In the genomic region with DNA sequence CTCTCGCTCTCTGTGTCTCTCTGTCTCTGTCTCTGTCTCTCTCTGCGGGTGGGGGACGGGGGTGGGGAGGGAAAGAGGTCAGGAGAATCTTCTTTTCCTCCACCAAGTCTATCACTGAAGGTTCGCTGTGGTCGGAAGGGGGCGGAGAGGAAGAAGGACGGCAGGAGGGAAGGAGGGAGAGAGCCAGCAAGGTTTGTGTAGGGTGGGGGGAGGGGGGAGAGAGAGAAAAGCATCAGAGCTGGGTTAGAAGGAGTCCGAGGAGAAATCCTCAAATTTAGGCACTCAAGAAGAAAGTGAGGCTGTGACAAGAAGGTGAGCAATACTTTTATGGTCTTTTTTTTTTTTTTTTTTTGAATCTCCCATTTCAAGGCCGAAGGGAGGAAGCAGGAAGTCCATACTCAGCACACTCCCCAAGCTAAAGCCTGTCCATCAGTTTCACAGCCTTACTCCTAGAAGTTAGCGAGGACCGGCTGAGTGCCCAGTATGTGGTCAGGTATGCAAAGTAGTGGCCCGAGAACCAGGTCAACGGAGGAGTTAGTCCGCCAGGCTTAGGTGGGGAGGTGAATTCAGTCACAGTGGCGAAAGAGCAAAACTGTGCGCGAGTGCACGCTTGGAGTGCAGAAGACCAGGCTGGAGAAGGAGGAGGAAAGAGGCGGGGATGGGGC, we compare ENCODE assay signal across 1 mouse cellular context.
TF ChIP-seq lines count a peak whose summit lies in the region.

No protein-coding gene starts in this region.

TF ChIP-seq in MEL, 35 proteins besides CTCF, POLR2A, EP300 and RAD21 (continued from another document):
- no peak for TF ChIP-seq MYB (IDR thresholded peaks at IDR 0.05; ENCODE audit: low read depth, low read length)
TF ChIP-seq in MEL: peak in this region for 14.
